Mouse (Mus musculus) pancreas, adult 10 weeks (tissue): ENCODE measurements around the gene Btbd35f14. TPM values are rescaled to one million over a fixed set of nuclear protein-coding genes. Genes with fewer than 3 reads are reported as not detected.

ENCODE experiments used
- polyA plus RNA-seq: library from polyadenylated mRNA; stranded (reverse); fragments of 350-450 nt; fragmentation: Illumina TruSeq; extraction: RNeasy Lipid Tissue Mini Kit (QIAGEN cat#74804); gene quantifications from one replicate; pipeline ENCODE4 v1.2.3, GENCODE M21; 2015; ENCODE audit warnings: low read depth, low replicate concordance; ENCODE audit not compliant: insufficient read depth

Gene Btbd35f14
- not detected for polyA plus RNA-seq

GRCm38 (mm10) chrX:33702249-33702648, at the start of gene Btbd35f14:
TSS of gene Btbd35f14 (minus strand) at chrX:33702349.

GRCm38 (mm10) chrX:33656872-33657271, 45.3 kb downstream of the Btbd35f14 start, which contains the start of gene Btbd35f13:
TSS of gene Btbd35f13 (plus strand) at chrX:33657172.

Other genes starting within 250 kb of the Btbd35f14 start
- not detected for gene Btbd35f15, start 125.0 kb downstream of the Btbd35f14 start, polyA plus RNA-seq
- gene Btbd35f13, start 45.2 kb downstream of the Btbd35f14 start, polyA plus RNA-seq: not detected